Mouse (Mus musculus): ENCODE measurements around the gene Nradd. TPM values are rescaled to one million over a fixed set of nuclear protein-coding genes. Genes with fewer than 3 reads are reported as not detected.

The Nradd gene
- total and polyA plus RNA-seq, 3 experiments, result 1.3 to 5.8 (median 2.2) TPM

- no peak for TF ChIP-seq GATA2 (IDR thresholded peaks at IDR 0.05; ENCODE audit: borderline replicate concordance, low read depth, low read length)
- Histone ChIP-seq H3K27me3 (ENCODE audit: insufficient read depth, low read length) (no peaks in the 10 kb centered on the region), H3K4me3 (ENCODE audit: low read depth, low read length) (peak overlapping the region; percentile 6; the same call in 1 of the 2 replicates), H3K4me1 (ENCODE audit: insufficient read depth, low read depth, low read length) (peaks cover 87% of the 10 kb centered on the region), H3K9me3 (replicated peaks) (no peaks in the 10 kb centered on the region), H3K36me3 (replicated peaks) (peaks cover 43% of the 10 kb centered on the region)
- peak; percentile 35 for DNase-seq (ENCODE audit: low spot score)
- peak; percentile 31 for ATAC-seq (ENCODE audit: extremely low read depth, insufficient number of reproducible peaks, low FRiP score, poor library complexity, severe bottlenecking)
Observed at GRCm38 (mm10) chr9:110667219-110667836, 43.1 kb upstream of the Nradd start.

- H3K36me3 ChIP-seq (replicated peaks), result peaks cover 47% of the 10 kb centered on the region
- ATAC-seq (ENCODE audit: extremely low read depth, insufficient number of reproducible peaks, low FRiP score, poor library complexity, severe bottlenecking) (no peak), DNase-seq (ENCODE audit: low spot score) (no peak)
- peaks cover 92% of the 10 kb centered on the region for H3K4me1 ChIP-seq (ENCODE audit: insufficient read depth, low read depth, low read length)
- H3K4me3 ChIP-seq (ENCODE audit: low read depth, low read length), result peak overlapping the region; percentile 69; the same call in 1 of the 2 replicates
- no peaks in the 10 kb centered on the region for H3K9me3 ChIP-seq (replicated peaks)
- no peaks in the 10 kb centered on the region for H3K27me3 ChIP-seq (ENCODE audit: insufficient read depth, low read length)
- no peak for TF ChIP-seq CTCF (IDR thresholded peaks at IDR 0.05; ENCODE audit: low read depth, low read length)
- no peak for TF ChIP-seq POLR2AphosphoS5 (IDR thresholded peaks at IDR 0.05; ENCODE audit: insufficient replicate concordance, low read depth, low read length)
- no peak for TF ChIP-seq GATA2 (IDR thresholded peaks at IDR 0.05; ENCODE audit: borderline replicate concordance, low read depth, low read length)
- no peak for TF ChIP-seq GATA1 (IDR thresholded peaks at IDR 0.05; ENCODE audit: borderline replicate concordance, low read length)
- no peak for TF ChIP-seq TAL1 (conservative IDR thresholded peaks at IDR 0.05; ENCODE audit: low read depth, low read length)
Observed at GRCm38 (mm10) chr9:110666374-110666773, 42.1 kb upstream of the Nradd start.

GRCm38 (mm10) chr9:110665912-110666311, 41.7 kb upstream of the Nradd start:
- no peak for TF ChIP-seq CTCF (IDR thresholded peaks at IDR 0.05; ENCODE audit: low read depth, low read length)
- peak; percentile 94 for TF ChIP-seq TAL1 (conservative IDR thresholded peaks at IDR 0.05; ENCODE audit: low read depth, low read length)
- no peak for TF ChIP-seq POLR2AphosphoS5 (IDR thresholded peaks at IDR 0.05; ENCODE audit: insufficient replicate concordance, low read depth, low read length)
- no peak for TF ChIP-seq GATA1 (IDR thresholded peaks at IDR 0.05; ENCODE audit: borderline replicate concordance, low read length)
- TF ChIP-seq GATA2 (IDR thresholded peaks at IDR 0.05; ENCODE audit: borderline replicate concordance, low read depth, low read length), result no peak
- DNase-seq (ENCODE audit: low spot score) (peak; percentile 82), ATAC-seq (ENCODE audit: extremely low read depth, insufficient number of reproducible peaks, low FRiP score, poor library complexity, severe bottlenecking) (peak; percentile 71)
- H3K4me1 ChIP-seq (ENCODE audit: insufficient read depth, low read depth, low read length), result peaks cover 92% of the 10 kb centered on the region
- no peaks in the 10 kb centered on the region for H3K9me3 ChIP-seq (replicated peaks)
- peak overlapping the region; percentile 69; the same call in 1 of the 2 replicates for H3K4me3 ChIP-seq (ENCODE audit: low read depth, low read length)
- no peaks in the 10 kb centered on the region for H3K27me3 ChIP-seq (ENCODE audit: insufficient read depth, low read length)
- H3K36me3 ChIP-seq (replicated peaks), result peaks cover 42% of the 10 kb centered on the region

GRCm38 (mm10) chr9:110662844-110663243, 38.6 kb upstream of the Nradd start:
- peaks cover 45% of the 10 kb centered on the region for H3K36me3 ChIP-seq (replicated peaks)
- no peak for TF ChIP-seq CTCF (IDR thresholded peaks at IDR 0.05; ENCODE audit: low read depth, low read length)
- no peak for TF ChIP-seq GATA2 (IDR thresholded peaks at IDR 0.05; ENCODE audit: borderline replicate concordance, low read depth, low read length)
- TF ChIP-seq GATA1 (IDR thresholded peaks at IDR 0.05; ENCODE audit: borderline replicate concordance, low read length), result no peak
- no peak for TF ChIP-seq TAL1 (conservative IDR thresholded peaks at IDR 0.05; ENCODE audit: low read depth, low read length)
- no peak for TF ChIP-seq POLR2AphosphoS5 (IDR thresholded peaks at IDR 0.05; ENCODE audit: insufficient replicate concordance, low read depth, low read length)
- no peaks in the 10 kb centered on the region for H3K9me3 ChIP-seq (replicated peaks)
- DNase-seq (ENCODE audit: low spot score) (no peak), ATAC-seq (ENCODE audit: extremely low read depth, insufficient number of reproducible peaks, low FRiP score, poor library complexity, severe bottlenecking) (no peak)
- H3K4me3 ChIP-seq (ENCODE audit: low read depth, low read length), result no peak overlapping the region
- peaks cover 87% of the 10 kb centered on the region for H3K4me1 ChIP-seq (ENCODE audit: insufficient read depth, low read depth, low read length)
- H3K27me3 ChIP-seq (ENCODE audit: insufficient read depth, low read length), result no peaks in the 10 kb centered on the region

- TF ChIP-seq GATA2 (IDR thresholded peaks at IDR 0.05; ENCODE audit: borderline replicate concordance, low read depth, low read length) (no peak), GATA1 (IDR thresholded peaks at IDR 0.05; ENCODE audit: borderline replicate concordance, low read length) (no peak), CTCF (IDR thresholded peaks at IDR 0.05; ENCODE audit: low read depth, low read length) (no peak), TAL1 (conservative IDR thresholded peaks at IDR 0.05; ENCODE audit: low read depth, low read length) (no peak), POLR2AphosphoS5 (IDR thresholded peaks at IDR 0.05; ENCODE audit: insufficient replicate concordance, low read depth, low read length) (no peak)
- ATAC-seq (ENCODE audit: extremely low read depth, insufficient number of reproducible peaks, low FRiP score, poor library complexity, severe bottlenecking) (no peak), DNase-seq (ENCODE audit: low spot score) (no peak)
- no peaks in the 10 kb centered on the region for H3K9me3 ChIP-seq (replicated peaks)
- H3K4me1 ChIP-seq (ENCODE audit: insufficient read depth, low read depth, low read length), result peaks cover 73% of the 10 kb centered on the region
- peaks cover 42% of the 10 kb centered on the region for H3K36me3 ChIP-seq (replicated peaks)
- H3K4me3 ChIP-seq (ENCODE audit: low read depth, low read length), result peak overlapping the region; percentile 35; the same call in 1 of the 2 replicates
- H3K27me3 ChIP-seq (ENCODE audit: insufficient read depth, low read length), result no peaks in the 10 kb centered on the region
Observed at GRCm38 (mm10) chr9:110660856-110661612, 36.8 kb upstream of the Nradd start.

GRCm38 (mm10) chr9:110660208-110660607, 36.0 kb upstream of the Nradd start:
- no peaks in the 10 kb centered on the region for H3K9me3 ChIP-seq (replicated peaks)
- no peak for TF ChIP-seq TAL1 (conservative IDR thresholded peaks at IDR 0.05; ENCODE audit: low read depth, low read length)
- TF ChIP-seq GATA2 (IDR thresholded peaks at IDR 0.05; ENCODE audit: borderline replicate concordance, low read depth, low read length), result no peak
- TF ChIP-seq CTCF (IDR thresholded peaks at IDR 0.05; ENCODE audit: low read depth, low read length), result no peak
- TF ChIP-seq GATA1 (IDR thresholded peaks at IDR 0.05; ENCODE audit: borderline replicate concordance, low read length), result no peak
- no peak for TF ChIP-seq POLR2AphosphoS5 (IDR thresholded peaks at IDR 0.05; ENCODE audit: insufficient replicate concordance, low read depth, low read length)
- H3K4me1 ChIP-seq (ENCODE audit: insufficient read depth, low read depth, low read length), result peaks cover 78% of the 10 kb centered on the region
- no peak overlapping the region for H3K4me3 ChIP-seq (ENCODE audit: low read depth, low read length)
- ATAC-seq (ENCODE audit: extremely low read depth, insufficient number of reproducible peaks, low FRiP score, poor library complexity, severe bottlenecking) (no peak), DNase-seq (ENCODE audit: low spot score) (no peak)
- H3K27me3 ChIP-seq (ENCODE audit: insufficient read depth, low read length), result no peaks in the 10 kb centered on the region
- H3K36me3 ChIP-seq (replicated peaks), result peaks cover 42% of the 10 kb centered on the region
